Mouse (Mus musculus) CD4-positive, CD25-positive, alpha-beta regulatory T cell, adult 2 months (primary cell): ENCODE measurements around the gene Gm3752.
"Not testable (repeated sequence)": the region's sequence is repeated elsewhere in the genome, so short reads cannot be mapped to it uniquely, and the experiment has no call there.

Source experiments
- DNase-seq: peaks from one replicate; pipeline ENCODE4 v3.0.0-alpha.2; 2012; ENCODE audit warnings: low read depth, low spot score

Gene Gm3752

GRCm38 (mm10) chr14:7483662-7484061 is at the start of gene Gm3752:
Gene Gm3752 (minus strand): TSS chr14:7483762.
- DNase-seq: not testable (repeated sequence)

GRCm38 (mm10) chr14:7488731-7489130 is 5.2 kb upstream of the Gm3752 start:
- peak; percentile 28 for DNase-seq

GRCm38 (mm10) chr14:7450817-7451216 is 32.7 kb downstream of the Gm3752 start, which contains the start of gene Gm3755:
Gene Gm3755 (minus strand): TSS chr14:7450917.
- not testable (repeated sequence) for DNase-seq

GRCm38 (mm10) chr14:7422496-7422895 is 61.1 kb downstream of the Gm3752 start:
- DNase-seq: not testable (repeated sequence)
